Mouse (Mus musculus) midbrain, embryonic 12.5 days (tissue): ENCODE results near the gene Slc28a1. TPM values are rescaled to one million over a fixed set of nuclear protein-coding genes. Genes with fewer than 3 reads are reported as not detected.
"Not testable (repeated sequence)": the region's sequence is repeated elsewhere in the genome, so short reads cannot be mapped to it uniquely, and the experiment has no call there.

ENCODE experiments used
- ATAC-seq: fragments of 200-750 bp; cut with Nextera tagmentation; 2 replicates; pipeline ENCODE4 v1.8.0; 2017; ENCODE audit warnings: low read depth, moderate TSS enrichment, moderate library complexity; ENCODE audit not compliant: low FRiP score
- H3K27ac ChIP-seq: fragments of 300-500 bp; sonication (generic); replicated peaks from 2 replicates; pipeline ENCODE4 v1.5.1; 2016; ENCODE audit warnings: mild to moderate bottlenecking
- H3K27me3 ChIP-seq: fragments of 300-500 bp; sonication (generic); 2 replicates; pipeline ENCODE4 v1.6.1; 2016; ENCODE audit warnings: mild to moderate bottlenecking
- H3K36me3 ChIP-seq: fragments of 300-500 bp; sonication (generic); 2 replicates; pipeline ENCODE4 v1.6.1; 2016
- H3K4me1 ChIP-seq: fragments of 300-500 bp; sonication (generic); 2 replicates; pipeline ENCODE4 v1.6.1; 2016
- H3K4me2 ChIP-seq: fragments of 300-500 bp; sonication (generic); replicated peaks from 2 replicates; pipeline ENCODE4 v1.6.1; 2016; ENCODE audit warnings: mild to moderate bottlenecking, moderate library complexity
- H3K4me3 ChIP-seq: fragments of 300-500 bp; sonication (generic); 2 replicates; pipeline ENCODE4 v1.5.1; 2016; ENCODE audit warnings: mild to moderate bottlenecking
- H3K9ac ChIP-seq: fragments of 300-500 bp; sonication (generic); replicated peaks from 2 replicates; pipeline ENCODE4 v1.6.1; 2016; ENCODE audit warnings: mild to moderate bottlenecking, moderate library complexity
- H3K9me3 ChIP-seq: fragments of 300-500 bp; sonication (generic); 2 replicates; pipeline ENCODE4 v1.6.1; 2016; ENCODE audit warnings: mild to moderate bottlenecking
- WGBS: fragments of 180-500 bp; shearing (Covaris S2); methylation state at CpG from one replicate; pipeline ENCODE4 v1.1.7; 2016; 5-methylcytosine and 5-hydroxymethylcytosine counted together
- polyA plus RNA-seq: library from polyadenylated mRNA; unstranded; fragments of >200 nt; fragmentation: Nextera tagmentation; extraction: Ambion mirVana; gene quantifications from 2 replicates; pipeline ENCODE4 v1.2.1, GENCODE M21; 2016

Slc28a1 gene
- polyA plus RNA-seq, 1 experiment from 2014 or later, result not detected

DNA sequence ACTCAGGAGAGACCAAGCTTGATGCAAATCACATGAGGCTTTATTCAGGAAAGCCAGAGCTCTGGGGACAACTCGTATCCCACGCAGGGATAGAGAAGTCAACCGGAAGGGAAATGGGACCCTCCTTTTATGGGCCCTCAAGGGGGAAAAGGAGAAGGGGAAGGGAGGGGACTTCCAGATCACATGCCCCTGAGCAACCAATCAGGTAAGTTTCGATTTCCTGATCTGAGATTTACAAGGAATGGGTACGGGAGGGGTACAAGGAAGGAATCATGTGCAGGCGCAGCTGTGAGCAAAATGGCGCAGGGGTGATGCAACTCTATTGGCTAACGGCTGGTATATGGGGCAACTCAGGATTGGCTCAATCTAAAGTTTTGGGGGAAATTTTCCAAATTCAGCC is 36.6 kb downstream of the Slc28a1 start:
- H3K27me3 ChIP-seq, result no peaks in the 10 kb centered on the region
- H3K36me3 ChIP-seq, result no peaks in the 10 kb centered on the region
- no peak overlapping the region for H3K9ac ChIP-seq
- no peak overlapping the region for H3K4me2 ChIP-seq
- H3K4me3 ChIP-seq, result no peak overlapping the region
- no peak overlapping the region for H3K27ac ChIP-seq
- H3K9me3 ChIP-seq, result no peaks in the 10 kb centered on the region
- no peaks in the 10 kb centered on the region for H3K4me1 ChIP-seq
- WGBS, result 95% methylated on average over 8 of the region's 8 CpGs
- no peak for ATAC-seq

DNA sequence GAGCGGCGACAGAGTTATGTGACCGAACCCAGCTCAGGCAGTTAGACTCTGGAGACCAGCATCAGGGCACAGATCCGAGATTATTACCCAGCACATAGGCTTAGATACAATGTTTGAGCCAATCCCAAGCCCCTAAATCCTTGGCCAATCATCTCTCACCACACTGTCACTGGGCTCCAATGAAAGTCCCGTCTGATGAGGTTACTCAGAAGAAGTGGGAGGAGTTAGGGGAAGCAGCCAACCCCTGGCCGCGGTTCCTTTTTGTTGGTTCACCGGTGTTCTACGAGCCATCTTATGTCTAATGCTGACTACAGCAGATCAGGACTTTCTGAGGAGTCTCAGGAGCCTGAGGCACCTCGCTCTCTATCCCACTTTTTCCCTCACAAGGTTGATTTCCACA is 37.7 kb downstream of the Slc28a1 start:
- no peaks in the 10 kb centered on the region for H3K4me1 ChIP-seq
- no peak overlapping the region for H3K4me2 ChIP-seq
- no peak overlapping the region for H3K9ac ChIP-seq
- no peak overlapping the region for H3K27ac ChIP-seq
- no peak for ATAC-seq
- no peaks in the 10 kb centered on the region for H3K27me3 ChIP-seq
- WGBS, result 93% methylated on average over 10 of the region's 10 CpGs
- H3K9me3 ChIP-seq, result no peaks in the 10 kb centered on the region
- H3K4me3 ChIP-seq, result no peak overlapping the region
- H3K36me3 ChIP-seq, result no peaks in the 10 kb centered on the region

DNA sequence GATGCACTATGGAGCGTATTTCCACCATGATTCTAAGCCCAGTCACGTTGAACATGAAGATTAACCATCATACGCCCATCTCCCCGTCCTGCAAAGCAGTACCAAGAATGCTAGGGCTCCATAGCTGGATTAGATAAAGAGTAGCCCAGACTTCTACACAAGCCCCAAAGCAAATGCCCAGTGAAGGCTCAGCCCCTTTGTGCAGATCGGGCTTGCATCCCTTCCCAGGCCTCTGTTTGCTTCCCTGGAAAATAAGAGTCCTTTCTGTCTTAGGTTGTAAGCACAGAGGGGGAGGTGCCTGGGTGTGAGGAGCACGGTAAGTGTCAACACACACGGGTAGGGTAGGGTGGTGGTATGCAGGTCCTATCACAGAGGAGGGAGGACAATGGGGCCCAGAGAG is 38.2 kb downstream of the Slc28a1 start:
- WGBS, result 83% methylated on average over 7 of the region's 7 CpGs
- Histone ChIP-seq H3K27ac (no peak overlapping the region), H3K4me2 (no peak overlapping the region), H3K4me3 (no peak overlapping the region), H3K27me3 (no peaks in the 10 kb centered on the region), H3K9me3 (no peaks in the 10 kb centered on the region), H3K36me3 (no peaks in the 10 kb centered on the region), H3K9ac (no peak overlapping the region), H3K4me1 (no peaks in the 10 kb centered on the region)
- ATAC-seq, result no peak

DNA sequence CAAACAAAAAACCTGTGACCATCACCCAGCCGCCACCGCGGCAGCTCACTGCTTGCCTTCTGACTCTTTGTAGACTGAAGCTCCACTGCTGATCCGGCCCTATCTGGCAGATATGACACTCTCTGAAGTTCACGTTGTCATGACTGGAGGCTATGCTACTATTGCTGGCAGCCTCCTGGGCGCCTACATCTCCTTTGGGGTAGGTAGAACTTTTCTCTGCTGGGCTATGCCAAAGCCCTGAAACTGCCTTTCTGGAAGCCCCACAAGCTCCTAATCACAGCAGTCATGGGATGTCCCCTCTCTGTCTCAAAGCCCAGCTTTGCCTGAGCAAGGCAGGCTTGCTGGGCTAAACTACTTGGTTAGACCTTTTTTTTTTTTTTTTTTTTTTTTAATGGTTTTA is 38.7 kb downstream of the Slc28a1 start:
- Histone ChIP-seq H3K9ac (no peak overlapping the region), H3K27ac (no peak overlapping the region), H3K4me1 (no peaks in the 10 kb centered on the region), H3K4me2 (no peak overlapping the region), H3K27me3 (no peaks in the 10 kb centered on the region), H3K9me3 (no peaks in the 10 kb centered on the region), H3K36me3 (no peaks in the 10 kb centered on the region), H3K4me3 (no peak overlapping the region)
- 87% methylated on average over 6 of the region's 6 CpGs for WGBS
- ATAC-seq, result no peak

DNA sequence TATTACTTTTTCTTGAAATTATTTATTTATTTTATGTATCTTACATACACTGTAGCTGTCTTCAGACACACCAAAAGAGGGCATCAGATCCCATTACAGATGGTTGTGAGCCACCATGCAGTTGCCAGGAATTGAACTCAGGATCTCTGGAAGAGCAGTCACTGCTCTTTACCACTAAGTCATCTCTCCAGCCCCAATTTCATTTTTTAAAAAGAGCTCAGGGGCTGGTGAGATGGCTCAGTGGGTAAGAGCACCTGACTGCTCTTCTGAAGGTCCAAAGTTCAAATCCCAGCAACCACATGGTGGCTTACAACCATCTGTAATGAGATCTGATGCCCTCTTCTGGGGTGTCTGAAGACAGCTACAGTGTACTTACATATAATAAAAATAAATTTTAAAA is 39.6 kb downstream of the Slc28a1 start:
- not testable (repeated sequence) for H3K4me3 ChIP-seq, H3K27ac ChIP-seq, H3K9ac ChIP-seq, H3K9me3 ChIP-seq, H3K4me2 ChIP-seq, H3K27me3 ChIP-seq, ATAC-seq, H3K36me3 ChIP-seq, H3K4me1 ChIP-seq

DNA sequence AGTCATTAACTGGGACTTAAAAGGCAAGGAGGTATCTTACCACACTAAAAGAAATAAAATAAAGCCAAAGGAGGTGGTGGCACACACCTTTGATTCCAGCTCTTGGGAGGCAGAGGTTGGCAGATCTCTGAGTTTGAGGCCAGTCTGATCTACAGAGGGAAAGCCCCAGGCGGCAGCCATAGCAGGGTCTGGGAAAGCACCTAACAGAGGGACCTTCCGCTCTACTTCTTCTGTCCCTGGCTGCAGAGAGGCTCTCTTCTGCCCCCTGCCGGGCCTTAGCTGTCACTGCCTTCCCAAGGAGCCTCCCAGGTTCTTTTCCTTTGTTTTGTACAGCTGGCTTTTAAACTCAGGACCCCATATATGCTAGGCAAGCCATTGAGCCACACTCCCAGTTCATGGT is 40.4 kb downstream of the Slc28a1 start:
- no peaks in the 10 kb centered on the region for H3K36me3 ChIP-seq
- H3K27me3 ChIP-seq, result no peaks in the 10 kb centered on the region
- no peak overlapping the region for H3K4me2 ChIP-seq
- H3K4me1 ChIP-seq, result no peaks in the 10 kb centered on the region
- H3K9me3 ChIP-seq, result no peaks in the 10 kb centered on the region
- no peak for ATAC-seq
- 2% methylated on average over 3 of the region's 3 CpGs for WGBS
- no peak overlapping the region for H3K27ac ChIP-seq
- no peak overlapping the region for H3K9ac ChIP-seq
- no peak overlapping the region for H3K4me3 ChIP-seq

DNA sequence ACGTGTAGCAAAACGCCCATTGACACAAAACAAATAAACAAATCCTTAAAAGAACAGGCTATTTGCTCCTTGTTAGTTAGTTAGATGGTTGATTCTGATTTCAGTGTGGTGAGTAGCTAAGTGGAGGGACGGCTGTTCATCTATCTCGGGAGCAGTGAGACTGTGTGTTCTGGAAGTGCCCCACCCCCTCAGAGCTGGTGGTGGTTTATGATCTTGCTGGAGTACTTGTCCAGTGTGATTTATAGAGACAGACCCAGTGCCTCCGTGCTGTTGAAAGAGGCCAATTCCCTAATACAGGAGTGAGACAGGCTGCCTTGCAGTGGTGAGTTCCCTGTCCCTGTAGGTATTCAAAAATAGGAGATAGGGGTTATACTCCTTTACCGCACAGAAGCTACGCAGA is 44.3 kb downstream of the Slc28a1 start:
- ATAC-seq, result no peak

DNA sequence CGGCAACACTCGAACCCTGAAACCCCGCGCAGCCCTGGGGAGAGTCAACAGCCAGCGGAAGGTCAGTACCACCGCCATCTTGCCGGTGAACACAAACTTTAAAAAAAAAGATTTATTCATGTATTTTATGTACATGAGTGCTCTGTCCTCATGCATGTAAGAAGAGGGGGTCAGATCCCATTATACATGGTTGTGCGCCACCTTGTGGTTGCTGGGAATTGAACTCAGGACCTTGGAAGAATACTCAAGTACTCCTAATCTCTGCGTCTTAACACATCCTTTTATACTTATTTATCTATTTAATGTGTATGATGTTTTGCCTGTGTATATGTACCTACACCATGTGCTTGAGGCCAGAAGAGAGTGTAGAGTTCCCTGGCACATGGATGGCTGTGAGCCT is 47.1 kb downstream of the Slc28a1 start:
- no peak overlapping the region for H3K4me2 ChIP-seq
- no peaks in the 10 kb centered on the region for H3K9me3 ChIP-seq
- H3K27me3 ChIP-seq, result no peaks in the 10 kb centered on the region
- no peak overlapping the region for H3K9ac ChIP-seq
- no peaks in the 10 kb centered on the region for H3K4me1 ChIP-seq
- no peak overlapping the region for H3K4me3 ChIP-seq
- no peaks in the 10 kb centered on the region for H3K36me3 ChIP-seq
- ATAC-seq, result no peak
- 70% methylated on average over 9 of the region's 9 CpGs for WGBS
- H3K27ac ChIP-seq, result no peak overlapping the region

More for the DNA sequence above, 44.3 kb downstream of the Slc28a1 start:
- H3K36me3 ChIP-seq, result no peaks in the 10 kb centered on the region
- H3K4me1 ChIP-seq, result no peaks in the 10 kb centered on the region
- 86% methylated on average over 7 of the region's 7 CpGs for WGBS
- no peaks in the 10 kb centered on the region for H3K27me3 ChIP-seq
- no peak overlapping the region for H3K4me3 ChIP-seq
- no peaks in the 10 kb centered on the region for H3K9me3 ChIP-seq
- H3K27ac ChIP-seq, result no peak overlapping the region
- no peak overlapping the region for H3K9ac ChIP-seq
- no peak overlapping the region for H3K4me2 ChIP-seq

DNA sequence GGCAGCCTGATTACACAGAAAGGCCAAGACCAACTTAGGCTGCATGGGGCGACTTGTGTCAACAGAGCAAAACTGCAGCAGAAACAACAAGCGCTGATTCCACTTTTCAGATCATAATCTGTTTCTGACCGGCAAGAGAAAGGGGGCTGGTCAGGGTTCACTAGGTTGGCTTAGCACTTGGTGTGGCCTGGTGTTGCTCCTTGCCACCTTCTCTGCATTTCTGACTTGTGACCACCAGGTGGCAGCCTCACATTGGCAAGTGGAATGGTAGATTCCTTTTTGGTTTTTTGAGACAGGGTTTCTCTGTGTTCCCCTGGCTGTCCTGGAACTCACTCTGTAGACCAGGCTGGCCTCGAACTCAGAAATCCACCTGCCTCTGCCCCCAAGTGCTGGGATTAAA is 47.7 kb downstream of the Slc28a1 start:
- Histone ChIP-seq H3K4me1 (no peaks in the 10 kb centered on the region), H3K9me3 (no peaks in the 10 kb centered on the region), H3K36me3 (no peaks in the 10 kb centered on the region), H3K9ac (no peak overlapping the region), H3K27ac (no peak overlapping the region), H3K4me3 (no peak overlapping the region), H3K27me3 (no peaks in the 10 kb centered on the region), H3K4me2 (no peak overlapping the region)
- WGBS, result 33% methylated on average over 4 of the region's 4 CpGs
- ATAC-seq, result no peak

DNA sequence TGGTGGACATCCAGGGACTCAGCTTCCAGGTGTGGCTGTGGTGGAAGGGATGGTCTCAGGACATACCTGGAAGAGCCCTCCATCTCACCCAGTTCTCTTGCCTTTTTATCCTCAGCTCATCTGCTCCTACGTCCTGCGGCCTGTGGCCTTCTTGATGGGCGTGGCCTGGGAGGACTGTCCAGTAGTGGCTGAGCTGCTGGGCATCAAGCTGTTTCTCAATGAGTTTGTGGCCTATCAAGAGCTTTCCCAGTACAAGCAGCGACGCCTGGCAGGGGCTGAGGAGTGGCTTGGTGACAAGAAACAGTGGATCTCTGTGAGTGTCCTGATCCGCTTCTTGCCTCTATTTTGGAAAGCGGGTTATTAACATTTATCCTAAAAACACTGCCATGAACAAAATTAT is 49.8 kb downstream of the Slc28a1 start:
- no peak for ATAC-seq
- 69% methylated on average over 7 of the region's 7 CpGs for WGBS

DNA sequence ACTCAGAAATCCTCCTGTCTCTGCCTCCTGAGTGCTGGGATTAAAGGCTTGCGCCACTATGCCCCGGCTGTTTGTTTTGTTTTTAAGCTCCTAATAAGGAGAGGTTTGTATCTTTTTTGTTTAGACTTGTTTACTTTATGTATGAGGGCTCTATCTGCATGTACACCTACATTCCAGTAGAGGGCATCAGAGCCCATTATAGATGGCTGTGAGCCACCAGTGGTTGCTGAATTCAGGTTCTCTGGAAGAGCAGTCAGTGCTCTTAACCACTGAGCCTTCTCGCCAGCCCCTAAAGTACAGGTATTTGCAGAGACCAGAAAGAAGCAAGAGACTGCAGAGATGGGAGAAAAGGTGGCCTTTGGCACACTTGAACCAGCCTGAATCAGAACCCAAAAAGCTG is 52.5 kb downstream of the Slc28a1 start:
- Histone ChIP-seq H3K9me3 (no peaks in the 10 kb centered on the region), H3K36me3 (no peaks in the 10 kb centered on the region), H3K4me2 (no peak overlapping the region), H3K27ac (no peak overlapping the region), H3K9ac (no peak overlapping the region), H3K27me3 (0 out of 2 replicates have a peak, but pooled peaks cover 4% of the 10 kb centered on the region), H3K4me3 (no peak overlapping the region), H3K4me1 (no peaks in the 10 kb centered on the region)
- ATAC-seq, result no peak
- 43% methylated on average over 3 of the region's 3 CpGs for WGBS

More for the DNA sequence above, 49.8 kb downstream of the Slc28a1 start:
- 0 out of 2 replicates have a peak, but pooled peaks cover 4% of the 10 kb centered on the region for H3K27me3 ChIP-seq
- no peak overlapping the region for H3K27ac ChIP-seq
- no peaks in the 10 kb centered on the region for H3K9me3 ChIP-seq
- no peaks in the 10 kb centered on the region for H3K36me3 ChIP-seq
- H3K4me2 ChIP-seq, result no peak overlapping the region
- H3K4me1 ChIP-seq, result no peaks in the 10 kb centered on the region
- H3K4me3 ChIP-seq, result no peak overlapping the region
- no peak overlapping the region for H3K9ac ChIP-seq

DNA sequence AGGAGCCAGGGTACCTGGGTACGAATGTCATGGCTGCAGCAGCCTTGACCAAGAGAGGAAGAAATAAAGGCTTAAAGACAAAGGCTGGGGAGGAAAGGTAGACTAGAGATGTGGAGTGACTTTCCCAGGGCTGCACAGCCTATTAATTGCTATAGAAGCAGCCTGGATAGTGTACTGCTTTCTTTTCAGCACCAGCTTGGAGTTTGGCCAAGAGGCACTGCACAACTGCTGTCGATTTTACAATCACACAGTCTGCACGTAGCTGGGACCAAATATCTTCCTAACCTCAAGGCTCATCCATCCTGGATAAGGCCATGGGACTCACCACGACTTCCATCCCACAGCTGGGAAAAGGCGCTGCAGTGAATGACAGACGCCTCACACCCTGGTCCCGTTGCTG is 54.8 kb downstream of the Slc28a1 start:
- no peak overlapping the region for H3K9ac ChIP-seq
- no peaks in the 10 kb centered on the region for H3K4me1 ChIP-seq
- no peak overlapping the region for H3K4me2 ChIP-seq
- H3K9me3 ChIP-seq, result peaks cover 8% of the 10 kb centered on the region; the same call in 1 of the 2 replicates
- no peak overlapping the region for H3K4me3 ChIP-seq
- 84% methylated on average over 7 of the region's 7 CpGs for WGBS
- ATAC-seq, result no peak
- no peaks in the 10 kb centered on the region for H3K36me3 ChIP-seq
- H3K27me3 ChIP-seq, result 0 out of 2 replicates have a peak, but pooled peaks cover 4% of the 10 kb centered on the region
- H3K27ac ChIP-seq, result no peak overlapping the region

DNA sequence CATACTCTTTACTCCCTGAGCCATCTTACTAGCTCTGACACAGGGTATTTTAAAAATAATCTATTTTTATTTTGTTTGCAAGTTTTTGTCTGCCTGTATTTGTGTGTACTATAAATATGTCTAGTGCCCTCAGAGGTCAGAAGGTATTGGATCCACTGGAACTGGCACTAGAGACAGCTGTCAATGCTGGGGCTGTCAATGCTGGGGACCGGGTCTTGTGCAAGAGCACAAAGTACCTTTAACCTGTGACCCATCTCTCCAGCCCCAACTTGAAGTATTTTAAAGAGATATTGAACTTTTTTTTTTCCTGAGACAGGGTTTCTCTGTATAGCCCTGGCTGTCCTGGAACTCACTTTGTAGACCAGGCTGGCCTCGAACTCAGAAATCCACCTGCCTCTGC is 59.3 kb downstream of the Slc28a1 start:
- no peak overlapping the region for H3K4me3 ChIP-seq
- no peak for ATAC-seq
- no peak overlapping the region for H3K27ac ChIP-seq
- H3K36me3 ChIP-seq, result no peaks in the 10 kb centered on the region
- H3K27me3 ChIP-seq, result 0 out of 2 replicates have a peak, but pooled peaks cover 2% of the 10 kb centered on the region
- H3K9ac ChIP-seq, result no peak overlapping the region
- no peaks in the 10 kb centered on the region for H3K4me1 ChIP-seq
- H3K9me3 ChIP-seq, result peaks cover 8% of the 10 kb centered on the region; the same call in 1 of the 2 replicates
- 96% methylated on average over 2 of the region's 2 CpGs for WGBS
- no peak overlapping the region for H3K4me2 ChIP-seq
